Mouse (Mus musculus) spleen, postnatal 4 days (tissue): ENCODE data around the gene Ocel1.

Experiments
- DNase-seq, 2 experiments: peaks; one replicate each; pipeline ENCODE4 v3.0.0; 2022; ENCODE audit warnings: low spot score in 2 of 2

Gene Ocel1

GRCm38 (mm10) chr8:71379512-71380075, 8.5 kb downstream of the Ocel1 start:
- no peak for DNase-seq

- DNase-seq, result no peak
Observed at GRCm38 (mm10) chr8:71380178-71381171, 9.4 kb downstream of the Ocel1 start.

GRCm38 (mm10) chr8:71381421-71381970, 10.4 kb downstream of the Ocel1 start, which contains the start of gene Nr2f6:
Gene Nr2f6 (minus strand): TSS chr8:71381960.
- no peak for DNase-seq

GRCm38 (mm10) chr8:71381971-71382961, 11.2 kb downstream of the Ocel1 start:
- peak; percentile 70 to 81 for DNase-seq

GRCm38 (mm10) chr8:71383396-71383795, 12.3 kb downstream of the Ocel1 start:
- no peak for DNase-seq

- DNase-seq, result no peak
Observed at GRCm38 (mm10) chr8:71383860-71384259, 12.8 kb downstream of the Ocel1 start.

- no peak for DNase-seq
Observed at GRCm38 (mm10) chr8:71385212-71385835, 14.2 kb downstream of the Ocel1 start.

GRCm38 (mm10) chr8:71388267-71388666, 17.2 kb downstream of the Ocel1 start:
- no peak for DNase-seq

- DNase-seq, result no peak
Observed at GRCm38 (mm10) chr8:71391696-71392095, 20.6 kb downstream of the Ocel1 start.

GRCm38 (mm10) chr8:71392391-71392790, 21.3 kb downstream of the Ocel1 start:
- DNase-seq, result no peak

- no peak for DNase-seq
Observed at GRCm38 (mm10) chr8:71392871-71393270, 21.8 kb downstream of the Ocel1 start.

- DNase-seq, result no peak
Observed at GRCm38 (mm10) chr8:71394481-71394880, 23.4 kb downstream of the Ocel1 start.

GRCm38 (mm10) chr8:71395071-71395470, 24.0 kb downstream of the Ocel1 start:
- no peak for DNase-seq

- DNase-seq, result no peak
Observed at GRCm38 (mm10) chr8:71395629-71396028, 24.5 kb downstream of the Ocel1 start, which contains the start of gene Ushbp1. Gene Ushbp1 (minus strand): TSS chr8:71395802.

- DNase-seq, result peak; percentile 89 to 91
Observed at GRCm38 (mm10) chr8:71396639-71397305, 25.7 kb downstream of the Ocel1 start, which contains the start of gene Babam1. Gene Babam1 (plus strand): TSS chr8:71396861.

- no peak for DNase-seq
Observed at GRCm38 (mm10) chr8:71397701-71398100, 26.6 kb downstream of the Ocel1 start.

- DNase-seq, result no peak
Observed at GRCm38 (mm10) chr8:71400826-71401225, 29.7 kb downstream of the Ocel1 start.

- peak in 1 of 2 experiments; percentile 58 for DNase-seq
Observed at GRCm38 (mm10) chr8:71401454-71401853, 30.4 kb downstream of the Ocel1 start.

GRCm38 (mm10) chr8:71402446-71402964, 31.4 kb downstream of the Ocel1 start:
- peak in 1 of 2 experiments; percentile 55 for DNase-seq
